Mouse (Mus musculus): ENCODE results near the gene Zfand3.

Zfand3 gene

GRCm38 (mm10) chr17:30154144-30154543, 149.6 kb downstream of the Zfand3 start:
- Histone ChIP-seq H3K27me3 (ENCODE audit: control insufficient read depth, insufficient read depth, low read length, poor library complexity, severe bottlenecking) (no peaks in the 10 kb centered on the region), H3K36me3 (ENCODE audit: control insufficient read depth, insufficient read depth, low read length, poor library complexity, severe bottlenecking) (peaks cover 1% of the 10 kb centered on the region; the same call in 1 of the 2 replicates)
- no peak for DNase-seq (ENCODE audit: low read depth, low spot score)

GRCm38 (mm10) chr17:30154861-30155260, 150.3 kb downstream of the Zfand3 start:
- peaks cover 1% of the 10 kb centered on the region; the same call in 1 of the 2 replicates for H3K36me3 ChIP-seq (ENCODE audit: control insufficient read depth, insufficient read depth, low read length, poor library complexity, severe bottlenecking)
- no peaks in the 10 kb centered on the region for H3K27me3 ChIP-seq (ENCODE audit: control insufficient read depth, insufficient read depth, low read length, poor library complexity, severe bottlenecking)

GRCm38 (mm10) chr17:30155411-30155925, 150.9 kb downstream of the Zfand3 start:
- Histone ChIP-seq H3K36me3 (ENCODE audit: control insufficient read depth, insufficient read depth, low read length, poor library complexity, severe bottlenecking) (peaks cover 1% of the 10 kb centered on the region; the same call in 1 of the 2 replicates), H3K27me3 (ENCODE audit: control insufficient read depth, insufficient read depth, low read length, poor library complexity, severe bottlenecking) (no peaks in the 10 kb centered on the region)
- no peak for DNase-seq (ENCODE audit: low read depth, low spot score)

More at GRCm38 (mm10) chr17:30154861-30155260, 150.3 kb downstream of the Zfand3 start:
- DNase-seq (ENCODE audit: low read depth, low spot score): no peak

- DNase-seq (ENCODE audit: low read depth, low spot score): no peak
- Histone ChIP-seq H3K36me3 (ENCODE audit: control insufficient read depth, insufficient read depth, low read length, poor library complexity, severe bottlenecking) (peaks cover 1% of the 10 kb centered on the region; the same call in 1 of the 2 replicates), H3K27me3 (ENCODE audit: control insufficient read depth, insufficient read depth, low read length, poor library complexity, severe bottlenecking) (no peaks in the 10 kb centered on the region)
Observed at GRCm38 (mm10) chr17:30158419-30159108, 154.0 kb downstream of the Zfand3 start.

GRCm38 (mm10) chr17:30159341-30159740, 154.8 kb downstream of the Zfand3 start:
- Histone ChIP-seq H3K27me3 (ENCODE audit: control insufficient read depth, insufficient read depth, low read length, poor library complexity, severe bottlenecking) (no peaks in the 10 kb centered on the region), H3K36me3 (ENCODE audit: control insufficient read depth, insufficient read depth, low read length, poor library complexity, severe bottlenecking) (no peaks in the 10 kb centered on the region)
- DNase-seq (ENCODE audit: low read depth, low spot score): no peak

- no peak for DNase-seq (ENCODE audit: low read depth, low spot score)
Observed at GRCm38 (mm10) chr17:30160823-30161432, 156.4 kb downstream of the Zfand3 start.

GRCm38 (mm10) chr17:30162983-30163382, 158.4 kb downstream of the Zfand3 start:
- no peak for DNase-seq (ENCODE audit: low read depth, low spot score)
- H3K36me3 ChIP-seq (ENCODE audit: control insufficient read depth, insufficient read depth, low read length, poor library complexity, severe bottlenecking): no peaks in the 10 kb centered on the region

More at GRCm38 (mm10) chr17:30160823-30161432, 156.4 kb downstream of the Zfand3 start:
- Histone ChIP-seq H3K27me3 (ENCODE audit: control insufficient read depth, insufficient read depth, low read length, poor library complexity, severe bottlenecking) (no peaks in the 10 kb centered on the region), H3K36me3 (ENCODE audit: control insufficient read depth, insufficient read depth, low read length, poor library complexity, severe bottlenecking) (no peaks in the 10 kb centered on the region)

GRCm38 (mm10) chr17:30163793-30164192, 159.3 kb downstream of the Zfand3 start:
- Histone ChIP-seq H3K36me3 (ENCODE audit: control insufficient read depth, insufficient read depth, low read length, poor library complexity, severe bottlenecking) (0 out of 2 replicates have a peak, but pooled peaks cover 1% of the 10 kb centered on the region), H3K27me3 (ENCODE audit: control insufficient read depth, insufficient read depth, low read length, poor library complexity, severe bottlenecking) (no peaks in the 10 kb centered on the region)
- no peak for DNase-seq (ENCODE audit: low read depth, low spot score)

More at GRCm38 (mm10) chr17:30162983-30163382, 158.4 kb downstream of the Zfand3 start:
- H3K27me3 ChIP-seq (ENCODE audit: control insufficient read depth, insufficient read depth, low read length, poor library complexity, severe bottlenecking): no peaks in the 10 kb centered on the region

GRCm38 (mm10) chr17:30164818-30165217, 160.3 kb downstream of the Zfand3 start:
- 0 out of 2 replicates have a peak, but pooled peaks cover 1% of the 10 kb centered on the region for H3K36me3 ChIP-seq (ENCODE audit: control insufficient read depth, insufficient read depth, low read length, poor library complexity, severe bottlenecking)
- DNase-seq (ENCODE audit: low read depth, low spot score): no peak
- no peaks in the 10 kb centered on the region for H3K27me3 ChIP-seq (ENCODE audit: control insufficient read depth, insufficient read depth, low read length, poor library complexity, severe bottlenecking)

- no peaks in the 10 kb centered on the region for H3K27me3 ChIP-seq (ENCODE audit: control insufficient read depth, insufficient read depth, low read length, poor library complexity, severe bottlenecking)
- H3K36me3 ChIP-seq (ENCODE audit: control insufficient read depth, insufficient read depth, low read length, poor library complexity, severe bottlenecking): no peaks in the 10 kb centered on the region
- DNase-seq (ENCODE audit: low read depth, low spot score): no peak
Observed at GRCm38 (mm10) chr17:30177435-30177834, 172.9 kb downstream of the Zfand3 start.

GRCm38 (mm10) chr17:30178402-30178801, 173.9 kb downstream of the Zfand3 start:
- H3K36me3 ChIP-seq (ENCODE audit: control insufficient read depth, insufficient read depth, low read length, poor library complexity, severe bottlenecking): no peaks in the 10 kb centered on the region
- no peaks in the 10 kb centered on the region for H3K27me3 ChIP-seq (ENCODE audit: control insufficient read depth, insufficient read depth, low read length, poor library complexity, severe bottlenecking)
- DNase-seq (ENCODE audit: low read depth, low spot score): no peak

- H3K36me3 ChIP-seq (ENCODE audit: control insufficient read depth, insufficient read depth, low read length, poor library complexity, severe bottlenecking): no peaks in the 10 kb centered on the region
- DNase-seq (ENCODE audit: low read depth, low spot score): no peak
- H3K27me3 ChIP-seq (ENCODE audit: control insufficient read depth, insufficient read depth, low read length, poor library complexity, severe bottlenecking): no peaks in the 10 kb centered on the region
Observed at GRCm38 (mm10) chr17:30180197-30180596, 175.7 kb downstream of the Zfand3 start.

GRCm38 (mm10) chr17:30181554-30181953, 177.0 kb downstream of the Zfand3 start:
- Histone ChIP-seq H3K36me3 (ENCODE audit: control insufficient read depth, insufficient read depth, low read length, poor library complexity, severe bottlenecking) (no peaks in the 10 kb centered on the region), H3K27me3 (ENCODE audit: control insufficient read depth, insufficient read depth, low read length, poor library complexity, severe bottlenecking) (no peaks in the 10 kb centered on the region)
- no peak for DNase-seq (ENCODE audit: low read depth, low spot score)

GRCm38 (mm10) chr17:30182063-30182462, 177.5 kb downstream of the Zfand3 start:
- Histone ChIP-seq H3K27me3 (ENCODE audit: control insufficient read depth, insufficient read depth, low read length, poor library complexity, severe bottlenecking) (no peaks in the 10 kb centered on the region), H3K36me3 (ENCODE audit: control insufficient read depth, insufficient read depth, low read length, poor library complexity, severe bottlenecking) (no peaks in the 10 kb centered on the region)
- no peak for DNase-seq (ENCODE audit: low read depth, low spot score)

- Histone ChIP-seq H3K36me3 (ENCODE audit: control insufficient read depth, insufficient read depth, low read length, poor library complexity, severe bottlenecking) (no peaks in the 10 kb centered on the region), H3K27me3 (ENCODE audit: control insufficient read depth, insufficient read depth, low read length, poor library complexity, severe bottlenecking) (no peaks in the 10 kb centered on the region)
- DNase-seq (ENCODE audit: low read depth, low spot score): no peak
Observed at GRCm38 (mm10) chr17:30183561-30183960, 179.0 kb downstream of the Zfand3 start.
